Mouse (Mus musculus) lung, embryonic 16.5 days (tissue): ENCODE data around the gene Tmcc3. TPM values are rescaled to one million over a fixed set of nuclear protein-coding genes. Genes with fewer than 3 reads are reported as not detected.

Source experiments
- ATAC-seq: fragments of 200-750 bp; cut with Nextera tagmentation; 2 replicates; pipeline ENCODE4 v1.8.0; 2017; ENCODE audit warnings: low read depth, mild to moderate bottlenecking, moderate library complexity
- H3K27ac ChIP-seq: fragments of 300-500 bp; sonication (generic); 2 replicates; pipeline ENCODE4 v1.5.1; 2014; ENCODE audit warnings: mild to moderate bottlenecking, control low read depth, low read length
- H3K27me3 ChIP-seq: fragments of 300-500 bp; sonication (generic); 2 replicates; pipeline ENCODE4 v1.6.1; 2014; ENCODE audit warnings: low read depth, low read length, mixed read lengths; ENCODE audit not compliant: control insufficient read depth, insufficient read depth
- H3K36me3 ChIP-seq: fragments of 300-500 bp; sonication (generic); 2 replicates; pipeline ENCODE4 v1.6.1; 2014; ENCODE audit warnings: low read length; ENCODE audit not compliant: control insufficient read depth, insufficient read depth
- H3K4me1 ChIP-seq: fragments of 300-500 bp; sonication (generic); replicated peaks from 2 replicates; pipeline ENCODE4 v1.6.1; 2014; ENCODE audit warnings: low read length, mixed read lengths; ENCODE audit not compliant: control insufficient read depth, insufficient read depth
- H3K4me2 ChIP-seq: fragments of 300-500 bp; sonication (generic); 2 replicates; pipeline ENCODE4 v1.6.1; 2014; ENCODE audit warnings: low read depth, low read length, control low read depth
- H3K4me3 ChIP-seq: fragments of 300-500 bp; sonication (generic); 2 replicates; pipeline ENCODE4 v1.5.1; 2014; ENCODE audit warnings: mild to moderate bottlenecking, low read length, control low read depth
- H3K9ac ChIP-seq: fragments of 300-500 bp; sonication (generic); 2 replicates; pipeline ENCODE4 v1.6.1; 2014; ENCODE audit warnings: low read length, control low read depth
- H3K9me3 ChIP-seq: fragments of 300-500 bp; sonication (generic); 2 replicates; pipeline ENCODE4 v1.6.1; 2016; ENCODE audit warnings: low read length; ENCODE audit not compliant: control insufficient read depth
- WGBS: fragments of 180-500 bp; shearing (Covaris S2); extraction: QIAGEN DNeasy Blood & Tissue Kit; methylation state at CpG from one replicate; pipeline ENCODE4 v1.1.7; 2014; 5-methylcytosine and 5-hydroxymethylcytosine counted together
- polyA plus RNA-seq: library from polyadenylated mRNA; unstranded; fragments of >200 nt; fragmentation: Nextera tagmentation; extraction: Ambion mirVana; gene quantifications from 2 replicates; pipeline ENCODE4 v1.2.1, GENCODE M21; 2015

Gene Tmcc3
- polyA plus RNA-seq, 1 experiment from 2014 or later, result 7.4 TPM

DNA sequence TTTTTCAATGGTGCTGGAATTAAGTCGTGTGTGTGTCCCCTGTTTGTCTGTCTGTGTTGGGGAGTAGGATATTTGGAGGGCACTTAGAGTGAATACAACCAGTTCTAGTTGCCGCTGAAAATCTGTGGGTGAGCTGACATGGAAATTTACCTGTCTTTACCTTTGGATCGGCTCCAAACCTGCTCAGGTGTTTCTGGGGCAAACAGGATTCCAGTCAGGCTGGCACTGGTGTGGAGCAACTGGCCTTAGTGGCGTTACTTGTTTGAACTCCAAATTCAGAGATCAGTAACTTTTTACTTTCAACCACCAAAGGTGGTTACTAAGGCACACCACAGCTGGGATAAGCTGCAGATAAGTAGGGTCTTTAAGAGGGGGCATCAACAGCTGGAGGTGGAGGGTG lies 1.4 kb downstream of the Tmcc3 start:
- 64% methylated on average over 4 of the region's 4 CpGs for WGBS
- Histone ChIP-seq H3K4me2 (no peak overlapping the region), H3K9ac (no peak overlapping the region), H3K4me3 (no peak overlapping the region), H3K4me1 (no peaks in the 10 kb centered on the region; the same call in 1 of the 2 replicates), H3K27me3 (peaks cover 8% of the 10 kb centered on the region; the same call in 1 of the 2 replicates), H3K36me3 (no peaks in the 10 kb centered on the region), H3K9me3 (no peaks in the 10 kb centered on the region), H3K27ac (no peak overlapping the region)
- no peak for ATAC-seq

GRCm38 (mm10) chr10:94318574-94318973 lies 6.8 kb downstream of the Tmcc3 start:
- no peak for ATAC-seq
- Histone ChIP-seq H3K4me2 (no peak overlapping the region; the same call in 1 of the 2 replicates), H3K36me3 (no peaks in the 10 kb centered on the region), H3K4me1 (no peaks in the 10 kb centered on the region), H3K27me3 (no peaks in the 10 kb centered on the region), H3K4me3 (no peak overlapping the region), H3K9ac (no peak overlapping the region), H3K9me3 (no peaks in the 10 kb centered on the region), H3K27ac (no peak overlapping the region)
- 34% methylated on average over 4 of the region's 4 CpGs for WGBS

GRCm38 (mm10) chr10:94329962-94330361 lies 18.2 kb downstream of the Tmcc3 start:
- peak; percentile 47; the same call in 1 of the 2 replicates for ATAC-seq
- Histone ChIP-seq H3K4me3 (no peak overlapping the region), H3K4me1 (peaks cover 6% of the 10 kb centered on the region), H3K4me2 (no peak overlapping the region), H3K36me3 (no peaks in the 10 kb centered on the region), H3K9ac (no peak overlapping the region), H3K9me3 (no peaks in the 10 kb centered on the region), H3K27ac (no peak overlapping the region), H3K27me3 (no peaks in the 10 kb centered on the region)
- WGBS, result 21% methylated on average over 5 of the region's 5 CpGs

- ATAC-seq, result no peak
- Histone ChIP-seq H3K4me1 (peaks cover 6% of the 10 kb centered on the region), H3K4me3 (no peak overlapping the region), H3K9ac (no peak overlapping the region), H3K27me3 (no peaks in the 10 kb centered on the region), H3K36me3 (no peaks in the 10 kb centered on the region), H3K27ac (no peak overlapping the region), H3K4me2 (no peak overlapping the region), H3K9me3 (no peaks in the 10 kb centered on the region)
- WGBS, result 85% methylated on average over 16 of the region's 16 CpGs
Measured at GRCm38 (mm10) chr10:94332358-94333137, 20.8 kb downstream of the Tmcc3 start.

- Histone ChIP-seq H3K4me3 (no peak overlapping the region), H3K4me1 (peaks cover 6% of the 10 kb centered on the region), H3K9ac (no peak overlapping the region), H3K9me3 (no peaks in the 10 kb centered on the region), H3K27ac (no peak overlapping the region), H3K36me3 (no peaks in the 10 kb centered on the region), H3K27me3 (no peaks in the 10 kb centered on the region), H3K4me2 (no peak overlapping the region)
- ATAC-seq, result no peak
- 85% methylated on average over 8 of the region's 8 CpGs for WGBS
Measured at GRCm38 (mm10) chr10:94333328-94333727, 21.6 kb downstream of the Tmcc3 start.

GRCm38 (mm10) chr10:94335047-94335446 lies 23.3 kb downstream of the Tmcc3 start:
- Histone ChIP-seq H3K4me3 (no peak overlapping the region), H3K4me1 (peaks cover 3% of the 10 kb centered on the region), H3K9me3 (no peaks in the 10 kb centered on the region), H3K36me3 (no peaks in the 10 kb centered on the region), H3K27me3 (no peaks in the 10 kb centered on the region), H3K27ac (no peak overlapping the region), H3K9ac (no peak overlapping the region), H3K4me2 (no peak overlapping the region)
- ATAC-seq, result no peak
- WGBS, result 79% methylated on average over 10 of the region's 10 CpGs

DNA sequence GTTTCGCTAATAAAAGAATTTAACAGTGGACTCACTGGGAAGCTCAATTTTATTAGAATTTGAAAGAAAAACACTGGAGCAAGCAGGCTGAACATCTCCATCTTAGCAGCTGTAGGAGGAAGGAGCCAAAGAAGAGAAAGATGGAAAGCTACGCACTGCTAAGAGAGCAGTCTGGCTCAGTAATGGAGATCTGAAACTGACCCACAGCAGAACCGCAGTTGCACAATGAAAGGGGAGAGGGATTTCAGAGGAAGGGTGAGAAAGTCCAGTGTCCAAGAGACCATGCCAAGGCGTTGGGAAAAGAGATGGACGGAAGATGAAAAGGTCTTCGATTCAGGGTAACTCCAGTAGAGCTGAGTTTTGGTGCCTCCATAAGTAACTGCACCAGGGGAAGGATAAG lies 24.3 kb downstream of the Tmcc3 start:
- H3K27ac ChIP-seq, result no peak overlapping the region
- no peak overlapping the region for H3K4me2 ChIP-seq
- H3K9me3 ChIP-seq, result no peaks in the 10 kb centered on the region
- H3K4me3 ChIP-seq, result no peak overlapping the region
- H3K36me3 ChIP-seq, result no peaks in the 10 kb centered on the region
- ATAC-seq, result no peak
- WGBS, result 89% methylated on average over 6 of the region's 6 CpGs
- no peak overlapping the region for H3K9ac ChIP-seq
- H3K27me3 ChIP-seq, result no peaks in the 10 kb centered on the region
- H3K4me1 ChIP-seq, result no peaks in the 10 kb centered on the region

DNA sequence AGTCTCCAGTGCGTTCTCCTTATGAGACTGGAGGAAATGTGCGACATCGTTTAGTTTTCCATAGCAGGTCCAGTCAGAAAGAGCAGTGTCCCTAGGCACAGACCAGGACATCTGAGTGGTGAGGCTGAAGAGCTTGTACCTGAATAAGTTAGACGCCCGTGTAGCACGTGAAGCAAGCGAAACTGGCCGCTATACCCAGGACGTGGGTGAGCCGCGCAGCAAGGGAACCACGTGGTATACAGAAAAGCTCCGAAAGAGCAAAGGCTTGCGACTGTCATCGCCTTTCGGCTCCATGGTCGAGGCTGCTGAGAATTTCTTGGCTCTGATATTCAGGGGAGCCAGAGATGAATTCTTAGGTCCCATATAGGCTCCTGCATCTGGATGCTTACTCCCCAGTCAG lies 29.8 kb downstream of the Tmcc3 start:
- no peak overlapping the region for H3K4me3 ChIP-seq
- H3K4me1 ChIP-seq, result no peaks in the 10 kb centered on the region
- H3K36me3 ChIP-seq, result no peaks in the 10 kb centered on the region
- H3K4me2 ChIP-seq, result peak overlapping the region; percentile 19; the same call in 1 of the 2 replicates
- WGBS, result 66% methylated on average over 17 of the region's 17 CpGs
- no peaks in the 10 kb centered on the region for H3K9me3 ChIP-seq
- H3K27ac ChIP-seq, result no peak overlapping the region
- ATAC-seq, result no peak
- no peak overlapping the region for H3K9ac ChIP-seq
- H3K27me3 ChIP-seq, result no peaks in the 10 kb centered on the region

GRCm38 (mm10) chr10:94342256-94342655 lies 30.5 kb downstream of the Tmcc3 start:
- Histone ChIP-seq H3K9ac (no peak overlapping the region), H3K27me3 (no peaks in the 10 kb centered on the region), H3K27ac (no peak overlapping the region), H3K9me3 (no peaks in the 10 kb centered on the region), H3K4me3 (no peak overlapping the region), H3K4me1 (no peaks in the 10 kb centered on the region), H3K4me2 (no peak overlapping the region), H3K36me3 (no peaks in the 10 kb centered on the region)
- no peak for ATAC-seq
- 64% methylated on average over 7 of the region's 7 CpGs for WGBS
